Mouse (Mus musculus): ENCODE data around the gene Mylk.

GRCm38 (mm10) chr16:34857631-34858030 lies 112.6 kb downstream of the Mylk start:
- no peak for TF ChIP-seq CTCF (IDR thresholded peaks at IDR 0.05; ENCODE audit: extremely low read depth, insufficient read length, insufficient replicate concordance, low read depth, low read length)
- TF ChIP-seq POLR2A (IDR thresholded peaks at IDR 0.05; ENCODE audit: low read depth, low read length), result no peak

All from small intestine, adult 2 months (tissue).